Comparison of ENCODE assay signal across 25 mouse cellular contexts in the genomic region with DNA sequence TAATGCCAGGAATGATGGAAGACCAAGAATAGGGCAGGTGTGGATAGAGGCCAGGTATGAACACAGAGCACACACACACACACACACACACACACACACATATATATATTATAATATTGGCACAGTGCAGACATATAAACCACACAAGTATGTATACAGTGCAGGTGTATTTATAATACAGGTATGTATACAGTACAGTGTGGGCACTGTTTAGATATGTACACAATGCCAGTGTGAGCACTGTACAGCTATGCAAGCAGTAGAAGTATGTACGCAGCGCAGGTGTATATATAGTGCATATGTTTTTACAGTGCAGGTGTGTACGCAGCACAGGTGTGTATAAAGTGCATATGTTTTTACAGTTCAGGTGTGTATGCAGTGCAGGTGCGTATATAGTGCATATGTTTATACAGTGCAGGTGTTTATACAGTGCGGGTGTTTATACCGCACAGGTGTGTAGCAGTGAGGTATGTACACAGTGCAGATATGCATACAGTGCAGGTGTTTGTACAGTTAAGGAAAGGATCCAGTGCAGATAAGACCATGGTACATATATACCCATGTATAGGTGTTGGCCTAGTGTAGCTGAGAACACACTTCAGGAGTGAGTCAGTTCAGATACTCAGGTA.
DNase-seq lines count a peak whose midpoint lies in the region; ATAC-seq and TF ChIP-seq lines count a peak whose summit lies in the region.
"Had no signal": no experiment of that assay in that cellular context is flagged by ENCODE, and none has a peak within 500 bp of the region (broad histone marks: within the 10 kb centered on the region; RNA-seq: fewer than 3 reads in every experiment).

No protein-coding gene starts in this region.

- no peak overlapping the region for H3K4me2 ChIP-seq in forebrain, embryonic 15.5 days (replicated peaks)
- no peak overlapping the region for H3K4me2 ChIP-seq in forebrain, embryonic 13.5 days
- no peak overlapping the region for H3K4me2 ChIP-seq in intestine, embryonic 15.5 days (replicated peaks)
- H3K4me2 ChIP-seq in intestine, embryonic 16.5 days (ENCODE audit: low read depth, low read length): no peak overlapping the region
- no peak overlapping the region for H3K4me2 ChIP-seq in midbrain, postnatal 0 days (ENCODE audit: low read depth, low read length, poor library complexity, severe bottlenecking)
- H3K4me2 ChIP-seq in midbrain, embryonic 15.5 days: no peak overlapping the region
- H3K4me2 ChIP-seq in stomach, postnatal 0 days (replicated peaks; ENCODE audit: low read depth): no peak overlapping the region
- H3K4me2 ChIP-seq: heart, embryonic 15.5 days; neural tube, embryonic 13.5 days had no signal

- no peaks in the 10 kb centered on the region for H3K9me3 ChIP-seq in forebrain, embryonic 15.5 days
- no peaks in the 10 kb centered on the region for H3K9me3 ChIP-seq in forebrain, embryonic 13.5 days (replicated peaks)
- no peaks in the 10 kb centered on the region for H3K9me3 ChIP-seq in intestine, embryonic 15.5 days
- H3K9me3 ChIP-seq in intestine, embryonic 16.5 days (ENCODE audit: control insufficient read depth, low read length): no peaks in the 10 kb centered on the region
- no peaks in the 10 kb centered on the region for H3K9me3 ChIP-seq in midbrain, postnatal 0 days (ENCODE audit: low read length)
- H3K9me3 ChIP-seq in midbrain, embryonic 15.5 days: no peaks in the 10 kb centered on the region
- no peaks in the 10 kb centered on the region for H3K9me3 ChIP-seq in stomach, postnatal 0 days (ENCODE audit: control insufficient read depth, low read length)
- H3K9me3 ChIP-seq: heart, embryonic 15.5 days; neural tube, embryonic 13.5 days had no signal

- no peaks in the 10 kb centered on the region for H3K36me3 ChIP-seq in forebrain, embryonic 15.5 days
- no peaks in the 10 kb centered on the region for H3K36me3 ChIP-seq in forebrain, embryonic 13.5 days (ENCODE audit: poor library complexity, severe bottlenecking)
- no peaks in the 10 kb centered on the region for H3K36me3 ChIP-seq in intestine, embryonic 15.5 days
- H3K36me3 ChIP-seq in intestine, embryonic 16.5 days (ENCODE audit: control insufficient read depth, insufficient read depth, low read length): no peaks in the 10 kb centered on the region
- H3K36me3 ChIP-seq in midbrain, postnatal 0 days (ENCODE audit: insufficient read depth, low read length): no peaks in the 10 kb centered on the region
- H3K36me3 ChIP-seq in midbrain, embryonic 15.5 days (replicated peaks): no peaks in the 10 kb centered on the region
- H3K36me3 ChIP-seq in stomach, postnatal 0 days (ENCODE audit: control insufficient read depth, insufficient read depth, low read length): no peaks in the 10 kb centered on the region
- H3K36me3 ChIP-seq: heart, embryonic 15.5 days; neural tube, embryonic 13.5 days had no signal

- H3K9ac ChIP-seq in forebrain, embryonic 15.5 days (replicated peaks): no peak overlapping the region
- H3K9ac ChIP-seq in forebrain, embryonic 13.5 days: no peak overlapping the region
- no peak overlapping the region for H3K9ac ChIP-seq in intestine, embryonic 15.5 days
- H3K9ac ChIP-seq in intestine, embryonic 16.5 days (ENCODE audit: low read depth, low read length): no peak overlapping the region
- no peak overlapping the region for H3K9ac ChIP-seq in midbrain, postnatal 0 days (replicated peaks; ENCODE audit: low read length, poor library complexity, severe bottlenecking)
- H3K9ac ChIP-seq in midbrain, embryonic 15.5 days: no peak overlapping the region
- no peak overlapping the region for H3K9ac ChIP-seq in stomach, postnatal 0 days (ENCODE audit: low read length)
- H3K9ac ChIP-seq: heart, embryonic 15.5 days; neural tube, embryonic 13.5 days had no signal

- DNase-seq in midbrain, postnatal 0 days (ENCODE audit: low spot score): no peak
- no peak for DNase-seq in stomach, postnatal 0 days (ENCODE audit: low spot score)
- DNase-seq in frontal cortex, postnatal 25 days (ENCODE audit: low spot score in 2 of 2): no peak
- DNase-seq: adrenal gland, postnatal 14 days; cerebellum, adult 8-10 months; cerebellum, postnatal 36 days; gastrocnemius, postnatal 14 days; heart, adult 11 months; kidney, postnatal 36 days; liver; lung, postnatal 36 days; midbrain, embryonic 14.5 days; retina, postnatal 1 day; thymus, adult 2 months had no signal

- TF ChIP-seq EP300 in stomach, postnatal 0 days (optimal IDR thresholded peaks at IDR 0.05): no peak

- no peaks in the 10 kb centered on the region for H3K27me3 ChIP-seq in forebrain, embryonic 15.5 days
- no peaks in the 10 kb centered on the region; the same call in 1 of the 2 replicates for H3K27me3 ChIP-seq in forebrain, embryonic 13.5 days
- no peaks in the 10 kb centered on the region for H3K27me3 ChIP-seq in intestine, embryonic 15.5 days (replicated peaks)
- no peaks in the 10 kb centered on the region for H3K27me3 ChIP-seq in intestine, embryonic 16.5 days (replicated peaks; ENCODE audit: control insufficient read depth, insufficient read depth, low read length)
- no peaks in the 10 kb centered on the region for H3K27me3 ChIP-seq in midbrain, postnatal 0 days (ENCODE audit: insufficient read depth, low read length)
- no peaks in the 10 kb centered on the region for H3K27me3 ChIP-seq in midbrain, embryonic 15.5 days (replicated peaks)
- H3K27me3 ChIP-seq in stomach, postnatal 0 days (ENCODE audit: control insufficient read depth, insufficient read depth, low read length): no peaks in the 10 kb centered on the region
- H3K27me3 ChIP-seq: heart, embryonic 15.5 days; neural tube, embryonic 13.5 days had no signal

- WGBS in forebrain, embryonic 15.5 days: 96% methylated on average over 6 of the region's 6 CpGs
- 97% methylated on average over 6 of the region's 6 CpGs for WGBS in forebrain, embryonic 13.5 days
- 94% methylated on average over 6 of the region's 6 CpGs for WGBS in intestine, embryonic 15.5 days
- 91% methylated on average over 6 of the region's 6 CpGs for WGBS in intestine, embryonic 16.5 days
- 98% methylated on average over 6 of the region's 6 CpGs for WGBS in midbrain, postnatal 0 days
- WGBS in midbrain, embryonic 15.5 days: 95% methylated on average over 6 of the region's 6 CpGs
- WGBS in stomach, postnatal 0 days: 87% methylated on average over 6 of the region's 6 CpGs

- H3K4me3 ChIP-seq in forebrain, embryonic 15.5 days: no peak overlapping the region
- H3K4me3 ChIP-seq in forebrain, embryonic 13.5 days: no peak overlapping the region
- H3K4me3 ChIP-seq in intestine, embryonic 15.5 days (replicated peaks): no peak overlapping the region
- H3K4me3 ChIP-seq in intestine, embryonic 16.5 days (ENCODE audit: low read length): no peak overlapping the region
- H3K4me3 ChIP-seq in midbrain, postnatal 0 days (ENCODE audit: low read depth, low read length): no peak overlapping the region
- no peak overlapping the region for H3K4me3 ChIP-seq in midbrain, embryonic 15.5 days
- H3K4me3 ChIP-seq in stomach, postnatal 0 days (ENCODE audit: low read depth, low read length): no peak overlapping the region
- H3K4me3 ChIP-seq: erythroblast, embryonic 14.5 days; heart, embryonic 15.5 days; myocyte; neural tube, embryonic 13.5 days had no signal

- ATAC-seq in forebrain, embryonic 15.5 days (replicated peaks): 0 out of 2 replicates have a peak, but pooled peaks have one; percentile 23
- ATAC-seq in forebrain, embryonic 13.5 days: no peak
- peak; percentile 41 for ATAC-seq in intestine, embryonic 15.5 days
- ATAC-seq in intestine, embryonic 16.5 days: no peak
- 0 out of 2 replicates have a peak, but pooled peaks have one; percentile 44 for ATAC-seq in midbrain, postnatal 0 days (ENCODE audit: low FRiP score)
- no peak for ATAC-seq in midbrain, embryonic 15.5 days (replicated peaks)
- ATAC-seq in stomach, postnatal 0 days (ENCODE audit: low FRiP score, low TSS enrichment): peak; percentile 82
- ATAC-seq: CD4-positive, CD25-positive, alpha-beta regulatory T cell, adult 4 months; forebrain, embryonic 16.5 days had no signal

- no peaks in the 10 kb centered on the region for H3K4me1 ChIP-seq in forebrain, embryonic 15.5 days
- H3K4me1 ChIP-seq in forebrain, embryonic 13.5 days: no peaks in the 10 kb centered on the region
- no peaks in the 10 kb centered on the region for H3K4me1 ChIP-seq in intestine, embryonic 15.5 days (replicated peaks)
- no peaks in the 10 kb centered on the region for H3K4me1 ChIP-seq in intestine, embryonic 16.5 days (ENCODE audit: control insufficient read depth, insufficient read depth, low read length)
- H3K4me1 ChIP-seq in midbrain, postnatal 0 days (ENCODE audit: insufficient read depth, low read length): no peaks in the 10 kb centered on the region
- no peaks in the 10 kb centered on the region for H3K4me1 ChIP-seq in midbrain, embryonic 15.5 days
- H3K4me1 ChIP-seq in stomach, postnatal 0 days (replicated peaks; ENCODE audit: control insufficient read depth, insufficient read depth): no peaks in the 10 kb centered on the region
- H3K4me1 ChIP-seq: heart, embryonic 15.5 days; neural tube, embryonic 13.5 days had no signal

- no peak overlapping the region for H3K27ac ChIP-seq in forebrain, embryonic 15.5 days (replicated peaks)
- no peak overlapping the region for H3K27ac ChIP-seq in forebrain, embryonic 13.5 days
- H3K27ac ChIP-seq in intestine, embryonic 15.5 days: no peak overlapping the region
- no peak overlapping the region for H3K27ac ChIP-seq in intestine, embryonic 16.5 days (ENCODE audit: low read length)
- H3K27ac ChIP-seq in midbrain, postnatal 0 days (ENCODE audit: low read depth, low read length): no peak overlapping the region
- no peak overlapping the region for H3K27ac ChIP-seq in midbrain, embryonic 15.5 days
- no peak overlapping the region for H3K27ac ChIP-seq in stomach, postnatal 0 days (replicated peaks)
- H3K27ac ChIP-seq: heart, embryonic 15.5 days; neural tube, embryonic 13.5 days had no signal

- no peak for TF ChIP-seq CTCF in midbrain, postnatal 0 days (IDR thresholded peaks at IDR 0.05)
- no peak for TF ChIP-seq CTCF in stomach, postnatal 0 days (IDR thresholded peaks at IDR 0.05; ENCODE audit: low read depth)

Comparison
In these comparisons a context has a peak if more than half of its experiments do, and no peak if none do; other contexts are left out.
1. ATAC-seq: peak in forebrain, embryonic 15.5 days (single experiment), intestine, embryonic 15.5 days (single experiment), midbrain, postnatal 0 days (single experiment) and stomach, postnatal 0 days (single experiment); none in forebrain, embryonic 13.5 days (single experiment), intestine, embryonic 16.5 days (single experiment) and midbrain, embryonic 15.5 days (single experiment).